Mouse (Mus musculus) adrenal gland, adult 8-10 months (tissue): ENCODE results near the gene Opa3. TPM values are rescaled to one million over a fixed set of nuclear protein-coding genes. Genes with fewer than 3 reads are reported as not detected.

Experiments used
- DNase-seq: peaks from one replicate; pipeline ENCODE4 v3.0.0; 2022
- total RNA-seq, 4 experiments: library from RNA; stranded (reverse); gene quantifications; 2 replicates each; pipeline ENCODE4 v1.2.4; 2022

The Opa3 gene
- total RNA-seq, 4 experiments from 2014 or later: 32.4 to 41.5 (median 33.7) TPM

DNA sequence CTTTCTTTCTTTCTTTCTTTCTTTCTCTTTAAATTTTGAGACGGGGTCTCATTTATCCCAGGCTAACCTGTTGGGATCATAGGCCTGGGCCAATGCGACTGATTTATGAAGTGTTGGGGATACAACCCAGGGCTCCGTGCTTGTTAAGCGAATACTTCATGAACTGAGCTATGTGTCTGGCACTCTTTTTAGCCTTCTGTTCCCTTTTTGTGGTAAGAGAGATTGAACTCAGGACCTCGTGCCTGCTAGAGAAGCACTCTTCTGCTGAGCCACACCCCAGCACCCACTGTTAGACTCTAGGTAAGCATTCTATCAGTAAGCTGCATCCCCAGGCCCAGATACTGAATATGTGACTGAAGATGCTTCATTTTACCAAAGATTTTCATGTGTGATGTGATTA, 10.6 kb upstream of the Opa3 start:
- DNase-seq: no peak

DNA sequence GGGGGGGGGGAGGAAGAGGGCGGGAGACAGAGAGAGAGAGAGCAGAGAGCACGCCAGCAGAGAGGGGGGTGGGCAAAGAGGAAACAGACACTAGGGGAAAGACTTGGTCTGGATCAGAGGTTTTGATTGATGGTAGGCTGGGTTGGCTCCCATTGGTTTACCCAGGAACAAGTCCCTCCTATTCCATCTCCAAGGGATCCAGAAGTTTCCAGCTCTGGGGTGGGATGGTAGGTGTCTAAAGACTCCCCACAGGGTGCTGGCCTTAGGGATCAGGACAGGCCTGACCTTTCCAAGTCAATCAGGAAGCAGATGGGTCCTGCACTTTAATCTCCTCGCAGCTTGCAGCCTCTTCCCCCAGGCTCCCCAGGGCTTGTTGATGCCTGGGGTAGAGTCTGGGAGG, 10.2 kb upstream of the Opa3 start:
- DNase-seq: no peak

DNA sequence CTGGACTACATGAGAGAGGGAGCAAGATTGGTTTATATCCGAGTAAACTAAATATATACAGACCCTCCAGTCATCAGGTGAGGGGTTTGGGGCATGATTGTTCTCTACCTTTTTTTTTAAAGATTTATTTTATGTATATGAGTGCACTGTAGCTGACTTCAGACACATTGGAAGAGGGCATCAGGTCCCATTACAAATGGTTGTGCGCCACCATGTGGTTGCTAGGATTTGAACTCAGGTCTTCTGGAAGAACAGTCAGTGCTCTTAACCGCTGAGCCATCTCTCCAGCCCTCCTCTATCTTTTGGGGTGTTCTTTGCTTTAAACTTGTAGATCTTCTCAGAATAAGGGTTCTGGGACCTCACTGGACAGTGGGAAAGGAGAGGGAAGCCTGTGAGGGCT, 8.1 kb upstream of the Opa3 start:
- no peak for DNase-seq

DNA sequence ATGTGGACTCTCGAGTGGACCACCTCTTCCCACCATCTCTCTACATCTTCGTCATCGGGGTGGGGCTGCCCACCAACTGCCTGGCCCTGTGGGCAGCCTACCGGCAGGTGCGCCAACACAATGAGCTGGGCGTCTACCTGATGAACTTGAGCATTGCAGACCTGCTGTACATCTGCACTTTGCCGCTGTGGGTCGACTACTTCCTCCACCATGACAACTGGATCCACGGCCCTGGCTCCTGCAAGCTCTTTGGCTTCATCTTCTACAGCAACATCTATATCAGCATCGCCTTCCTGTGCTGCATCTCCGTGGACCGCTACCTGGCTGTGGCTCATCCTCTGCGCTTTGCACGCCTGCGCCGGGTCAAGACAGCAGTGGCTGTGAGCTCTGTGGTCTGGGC, 5.9 kb upstream of the Opa3 start:
- no peak for DNase-seq

DNA sequence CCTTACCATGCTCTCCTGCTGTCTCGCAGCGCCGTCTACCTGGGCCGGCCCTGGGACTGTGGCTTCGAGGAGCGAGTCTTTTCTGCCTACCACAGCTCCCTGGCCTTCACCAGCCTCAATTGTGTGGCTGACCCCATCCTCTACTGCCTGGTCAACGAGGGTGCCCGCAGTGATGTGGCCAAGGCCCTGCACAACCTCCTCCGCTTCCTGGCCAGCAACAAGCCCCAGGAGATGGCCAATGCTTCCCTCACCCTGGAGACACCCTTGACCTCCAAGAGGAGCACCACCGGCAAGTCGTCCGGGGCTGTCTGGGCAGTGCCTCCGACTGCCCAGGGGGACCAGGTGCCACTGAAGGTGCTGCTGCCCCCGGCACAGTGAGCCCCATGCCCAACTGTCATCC, 5.3 kb upstream of the Opa3 start:
- DNase-seq: no peak

DNA sequence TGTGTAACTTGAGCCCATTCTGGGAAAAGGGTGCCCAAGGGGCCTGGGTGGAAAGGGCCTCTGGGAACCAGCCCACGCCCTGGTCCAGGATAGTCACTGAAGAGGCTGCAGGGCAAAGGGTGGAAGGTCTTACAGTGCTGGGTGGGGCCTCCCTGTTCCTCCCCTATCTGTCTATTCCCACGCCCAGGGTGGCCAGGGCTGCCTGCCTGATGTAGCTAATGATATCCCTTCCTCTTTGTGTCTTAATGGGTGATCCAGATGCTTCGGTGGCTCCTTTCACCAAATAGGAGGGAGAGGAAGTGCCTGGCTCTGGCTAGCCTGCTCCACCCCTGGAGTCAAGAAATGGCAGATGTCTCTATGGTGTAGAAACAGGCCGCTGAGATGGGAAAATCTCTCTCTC, 3.2 kb upstream of the Opa3 start:
- DNase-seq: no peak

DNA sequence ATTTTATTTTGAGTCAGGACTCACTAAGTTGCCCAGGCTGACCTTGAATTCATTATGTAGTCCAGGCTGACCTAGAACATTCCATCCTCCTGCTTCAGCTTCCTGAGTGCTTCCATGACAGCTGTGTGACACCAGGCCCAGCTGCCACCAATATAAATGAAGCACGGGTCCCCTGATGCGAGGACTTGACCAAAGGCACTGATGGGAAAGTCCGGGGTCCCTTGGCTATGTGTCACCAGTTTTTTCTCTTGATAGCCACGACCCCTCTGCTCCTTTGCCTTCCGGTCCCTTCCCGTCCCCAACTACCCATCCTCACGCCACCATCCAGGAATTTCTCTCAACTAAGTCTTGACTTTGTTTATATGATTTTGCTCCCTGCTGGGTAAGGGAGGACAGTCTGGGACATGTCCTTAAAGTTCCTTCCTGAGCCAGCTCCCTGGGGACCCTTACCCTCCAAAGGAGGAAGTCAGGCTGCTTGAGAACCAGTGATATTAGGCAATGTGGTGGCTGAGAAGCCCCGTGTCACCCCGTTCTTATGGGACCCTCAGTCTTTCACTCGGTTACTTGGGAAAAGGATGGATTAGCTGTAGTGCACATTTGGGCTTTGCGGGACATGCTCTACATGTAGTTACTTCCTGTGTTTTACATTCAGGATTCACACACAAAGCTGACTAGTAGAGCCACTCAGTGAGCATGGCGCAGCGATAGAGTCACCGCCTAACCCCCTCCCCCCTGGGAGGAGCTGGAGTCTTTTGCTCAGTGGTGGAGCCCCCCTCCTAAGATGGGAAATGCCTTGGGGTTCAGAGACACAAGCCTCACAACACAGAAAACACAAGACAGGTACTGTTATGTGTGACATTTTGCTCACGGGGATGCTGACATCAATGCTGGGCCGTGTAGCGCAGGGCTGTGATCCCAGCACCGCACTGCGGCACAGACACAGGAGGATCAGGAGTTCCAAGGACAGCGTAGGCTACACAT, 1.0 kb upstream of the Opa3 start:
- DNase-seq: no peak

DNA sequence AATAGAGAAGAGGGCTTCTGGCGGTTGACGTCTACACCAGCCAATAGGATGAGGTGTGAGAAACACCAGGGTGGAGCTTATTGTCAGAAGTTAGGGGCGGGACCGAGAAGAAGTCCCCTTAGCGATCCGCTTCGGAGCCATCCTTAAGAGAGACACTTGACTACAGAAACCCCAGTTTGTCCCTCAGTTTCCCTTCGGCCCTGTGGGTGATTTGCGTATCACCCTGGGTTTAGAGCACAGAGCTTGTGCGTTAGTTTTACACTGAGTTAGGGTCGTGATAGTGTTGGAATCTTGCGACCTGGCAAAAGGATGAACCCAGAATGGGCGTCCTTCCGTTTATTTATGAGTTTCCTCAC, 637 bp downstream of the Opa3 start:
- DNase-seq: no peak

DNA sequence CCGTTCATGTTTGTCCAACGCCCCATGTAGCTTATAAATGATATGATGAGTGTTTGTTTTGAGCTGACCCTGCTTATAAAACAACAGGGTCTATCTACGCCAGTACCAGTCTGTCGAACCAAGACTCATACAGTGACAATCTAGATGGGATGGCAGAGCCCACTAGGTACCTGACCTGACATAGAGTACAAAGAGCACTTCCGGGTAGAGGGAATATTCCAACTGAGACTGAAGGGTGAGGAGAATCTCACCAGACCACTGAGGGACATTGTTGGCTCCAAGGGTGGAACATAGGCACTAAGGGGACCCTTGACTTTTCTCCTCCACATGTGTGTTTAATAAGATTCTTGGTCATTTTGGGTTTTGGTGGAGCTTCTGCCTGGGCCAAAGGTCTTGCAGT, 1.3 kb downstream of the Opa3 start:
- no peak for DNase-seq

DNA sequence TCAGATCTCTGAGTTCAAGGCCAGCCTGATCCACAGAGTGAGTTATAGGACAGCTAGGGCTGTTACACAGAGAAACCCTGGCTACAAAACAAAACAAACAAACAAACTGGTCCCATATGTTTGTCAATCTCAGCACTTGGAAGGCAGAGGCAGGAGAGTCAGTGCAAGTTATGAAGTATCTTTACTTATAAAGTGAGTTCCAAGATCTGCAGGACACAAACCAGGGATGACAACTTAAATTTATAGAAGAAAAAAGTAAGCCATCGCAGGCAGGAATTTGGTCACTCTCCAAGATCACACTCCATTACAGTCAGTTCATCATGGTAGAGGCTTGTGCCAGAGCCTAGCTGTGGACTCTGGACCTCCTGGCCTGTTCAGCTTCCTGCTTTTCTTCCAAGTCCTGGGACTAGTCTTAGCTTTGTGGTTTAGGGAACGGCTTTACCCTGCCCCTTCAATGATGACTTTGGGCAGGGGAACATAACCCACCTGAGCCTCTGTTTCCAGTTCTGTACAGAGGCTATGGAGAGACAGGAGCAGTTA, 2.0 kb downstream of the Opa3 start:
- DNase-seq: no peak

DNA sequence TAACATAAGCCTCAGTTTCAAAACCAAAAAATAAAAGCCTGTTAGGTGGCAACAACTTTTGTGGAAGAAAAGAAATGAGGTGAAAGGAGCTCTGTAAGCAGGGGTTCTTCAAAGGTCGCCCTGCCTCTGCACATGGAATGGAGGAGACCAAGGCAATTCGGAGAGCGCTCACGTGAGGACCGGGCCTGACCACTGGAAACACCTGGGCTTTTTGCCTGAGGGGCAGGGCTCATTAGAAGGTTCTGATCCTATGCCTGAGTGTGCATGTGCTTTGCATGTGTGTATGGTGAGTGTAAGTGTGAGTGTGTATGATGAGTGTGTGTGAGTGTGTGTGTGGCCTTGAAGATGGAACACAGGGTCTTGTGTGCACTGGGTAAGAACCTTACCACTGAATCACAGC, 2.8 kb downstream of the Opa3 start:
- no peak for DNase-seq

DNA sequence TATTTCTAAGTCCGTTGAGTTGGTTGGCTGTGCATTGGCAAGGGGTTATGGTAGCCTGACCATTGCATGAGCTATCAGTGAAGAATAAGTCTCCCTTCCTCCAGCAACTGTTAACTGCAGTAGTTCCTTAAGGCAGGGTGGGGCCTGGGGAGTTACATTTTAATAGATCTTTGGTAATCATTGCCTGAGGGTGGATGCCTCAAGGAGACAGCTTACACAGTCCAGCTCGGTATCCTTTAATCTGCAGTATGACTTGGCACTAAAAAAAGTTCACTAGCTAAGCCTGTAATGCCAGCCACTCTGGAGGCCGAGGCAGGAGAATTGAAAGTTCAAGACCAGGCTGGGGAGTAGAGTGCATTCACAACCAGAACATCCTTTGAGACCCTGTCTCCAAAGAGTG, 3.7 kb downstream of the Opa3 start:
- DNase-seq: no peak

DNA sequence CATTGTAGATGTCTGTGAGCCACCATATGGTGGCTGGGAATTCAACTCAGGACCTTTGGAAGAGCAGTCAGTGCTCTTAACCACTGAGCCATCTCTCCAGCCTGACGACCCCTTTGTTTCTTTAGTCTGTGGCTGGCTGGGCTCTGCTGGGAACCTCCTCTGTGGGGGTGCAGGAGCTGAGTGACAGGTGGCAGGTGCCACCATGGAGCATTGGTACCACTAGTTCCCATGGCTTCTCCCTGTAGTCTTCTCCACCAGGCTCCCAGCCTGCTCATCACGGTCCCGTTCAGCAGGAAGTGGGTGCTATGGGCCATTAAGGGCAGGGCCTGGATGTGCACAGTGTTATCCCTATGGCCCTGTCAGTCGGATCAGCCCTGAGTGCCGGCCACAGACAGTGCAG, 6.5 kb downstream of the Opa3 start:
- no peak for DNase-seq

DNA sequence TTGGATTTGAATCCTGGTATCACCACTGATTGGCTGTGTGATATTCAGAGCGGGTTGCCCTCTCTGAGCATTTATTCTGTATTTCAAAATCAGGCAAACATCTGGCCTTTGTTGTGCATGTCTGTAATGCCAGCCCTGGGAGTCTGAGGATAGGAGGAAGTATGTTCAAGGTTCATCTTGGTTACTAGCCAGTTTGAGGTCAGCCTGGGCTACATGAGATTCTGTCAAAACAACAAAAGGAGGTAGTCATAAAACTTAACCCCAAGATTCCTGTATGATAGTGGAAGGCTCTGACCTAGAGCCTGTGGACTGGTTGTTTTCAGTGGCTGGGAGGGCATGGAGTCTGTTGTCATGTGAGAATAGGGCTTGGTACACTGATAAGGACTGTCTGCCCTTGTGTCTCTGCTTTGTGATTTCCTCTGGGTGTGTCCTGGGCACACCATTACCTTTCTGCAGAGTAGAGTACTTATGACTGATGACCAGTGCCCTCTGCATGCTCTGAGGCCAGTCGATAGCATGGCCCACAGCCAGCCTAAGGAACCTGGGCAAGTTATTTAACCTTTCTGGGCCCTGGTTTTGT, 7.0 kb downstream of the Opa3 start:
- no peak for DNase-seq

DNA sequence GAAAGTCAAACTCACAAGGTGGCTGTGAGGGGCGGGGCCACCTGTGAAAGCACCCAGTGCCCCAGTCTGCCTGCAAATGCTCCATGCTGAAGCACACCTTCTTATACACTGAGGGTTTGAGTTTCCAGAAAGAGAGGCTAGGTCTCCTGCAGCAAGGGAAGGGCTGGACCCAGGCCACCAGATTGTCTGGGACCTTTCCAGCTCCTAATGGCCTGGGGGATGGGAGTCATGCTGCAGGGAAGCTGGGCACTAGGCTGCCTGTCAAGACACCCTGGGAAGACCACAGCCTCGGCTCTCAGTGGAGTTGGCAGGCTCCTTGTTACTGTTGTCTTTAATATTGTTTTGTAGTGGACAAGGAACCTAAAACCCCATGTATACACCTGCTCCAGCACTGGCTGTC, 8.3 kb downstream of the Opa3 start:
- no peak for DNase-seq

DNA sequence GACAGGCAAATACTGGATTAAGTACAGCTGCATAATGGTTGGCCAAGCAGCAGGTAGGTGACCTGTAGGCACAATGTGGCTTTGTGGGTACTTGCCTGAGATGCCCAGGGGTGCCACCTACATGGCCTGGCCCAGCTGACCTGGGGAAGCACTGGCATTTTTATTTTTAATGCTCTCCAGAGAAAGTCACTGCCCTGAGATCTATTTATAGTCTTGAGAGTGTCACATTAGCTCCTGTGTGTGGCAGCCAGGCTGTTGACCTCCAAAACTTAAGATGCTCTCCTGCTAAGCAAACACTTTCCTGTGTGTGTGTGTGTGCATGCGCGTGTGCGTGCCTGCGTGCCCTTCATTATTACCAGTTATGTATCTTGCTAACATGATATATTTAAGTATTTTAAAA, 10.2 kb downstream of the Opa3 start:
- DNase-seq: no peak

DNA sequence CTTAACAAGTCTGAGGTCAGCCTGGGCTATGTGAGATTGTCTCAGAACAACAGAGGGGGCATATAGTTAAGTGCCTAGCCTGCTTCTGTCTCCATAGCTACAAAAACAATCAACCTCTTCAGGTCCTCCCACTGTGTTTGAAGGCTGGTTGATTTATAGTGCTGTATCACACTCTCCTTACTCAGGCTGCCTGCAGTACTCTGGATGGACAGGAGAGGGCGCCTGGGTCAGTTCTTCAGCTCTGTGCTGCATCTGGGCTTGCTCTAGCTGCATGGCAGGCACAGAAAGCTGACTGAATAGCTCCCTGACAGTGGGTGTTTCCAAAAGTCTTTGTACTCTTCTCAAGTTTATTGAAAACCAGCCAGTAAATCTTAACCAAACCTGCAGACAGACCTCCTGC, 11.3 kb downstream of the Opa3 start:
- peak; percentile 83 for DNase-seq

DNA sequence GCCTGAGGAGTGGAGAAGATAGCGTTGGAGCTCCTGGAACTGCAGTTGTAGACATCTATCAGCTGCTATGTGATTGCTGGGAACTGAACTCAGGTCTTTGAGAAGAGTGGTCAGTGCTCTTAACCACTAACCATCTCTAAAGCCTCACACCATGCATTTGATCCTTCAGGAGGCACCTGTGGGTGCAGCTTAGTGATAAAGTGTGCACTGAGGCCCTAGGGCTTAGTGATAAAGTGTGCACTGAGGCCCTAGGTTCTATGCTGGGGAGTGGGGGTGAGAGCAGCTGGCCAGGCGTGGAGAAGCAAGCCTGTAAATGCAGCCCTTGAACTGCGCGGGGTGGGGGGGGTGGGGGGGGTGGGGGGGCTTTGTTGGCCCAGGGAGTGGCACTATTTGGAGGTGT, 11.9 kb downstream of the Opa3 start:
- no peak for DNase-seq

DNA sequence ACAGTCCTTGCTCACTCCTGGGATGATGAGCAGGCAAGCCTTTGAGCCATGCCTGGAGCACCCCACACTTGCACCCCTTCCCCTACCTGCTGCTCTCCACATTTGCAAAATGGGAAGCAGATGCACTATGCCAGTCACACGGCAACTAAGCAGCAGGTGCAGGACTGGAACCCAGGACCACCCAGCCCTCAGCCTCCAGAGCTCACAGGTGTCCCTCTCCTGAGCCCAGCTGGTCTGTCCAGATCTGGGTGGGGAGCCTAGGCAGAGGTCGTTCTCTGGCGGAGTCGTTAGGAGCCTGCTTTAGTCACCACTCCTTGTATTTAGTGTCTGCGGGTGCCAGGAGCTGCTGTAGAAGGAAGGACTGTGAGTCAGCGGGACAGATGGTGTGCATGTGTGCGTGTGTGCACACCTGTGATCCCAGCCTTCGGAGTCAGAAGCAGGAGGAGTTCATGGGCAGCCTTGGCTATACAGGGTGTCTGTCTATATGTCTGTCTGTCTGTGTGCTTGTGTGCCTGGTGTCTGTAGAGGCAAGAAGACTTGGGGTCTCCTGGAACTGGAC, 12.8 kb downstream of the Opa3 start:
- no peak for DNase-seq

DNA sequence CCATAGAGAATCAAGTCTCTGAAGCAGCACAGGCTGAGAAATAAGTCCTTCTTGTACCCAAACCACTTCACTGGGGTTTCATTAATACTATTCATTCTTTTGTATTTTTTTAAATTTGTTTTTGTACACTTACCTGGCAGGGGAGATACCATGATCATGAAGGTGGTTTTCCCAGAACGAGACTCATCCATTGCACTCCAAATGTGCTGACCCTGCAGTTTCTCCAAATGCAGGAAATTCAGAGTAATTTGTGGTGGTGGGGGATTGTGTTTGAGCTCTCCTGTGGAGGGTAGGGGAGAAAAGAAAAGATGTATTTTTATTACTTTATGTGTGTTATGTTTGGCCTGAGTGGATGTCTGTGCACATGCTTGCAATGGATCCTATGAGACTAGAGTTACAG, 13.9 kb downstream of the Opa3 start:
- DNase-seq: no peak

DNA sequence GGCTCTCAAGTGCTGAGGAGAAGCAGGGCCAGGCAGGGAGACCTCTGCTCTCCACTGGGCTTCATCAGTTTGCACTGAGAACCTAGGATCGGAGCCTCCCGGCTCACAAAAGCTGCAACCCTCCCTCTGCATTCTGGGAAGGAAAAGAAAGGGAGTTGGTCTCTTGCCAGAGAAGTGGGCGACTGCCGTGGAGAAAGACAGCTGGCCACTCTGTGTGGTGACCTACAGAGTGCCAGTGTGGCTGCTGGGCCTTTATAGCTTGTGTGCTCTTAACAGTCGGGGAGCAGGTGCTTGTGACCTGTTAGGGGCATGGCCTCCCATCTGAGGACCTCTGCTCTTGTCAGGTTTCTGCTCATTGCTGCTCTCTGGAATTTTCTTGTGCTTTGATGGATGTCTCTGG, 15.7 kb downstream of the Opa3 start:
- DNase-seq: no peak

DNA sequence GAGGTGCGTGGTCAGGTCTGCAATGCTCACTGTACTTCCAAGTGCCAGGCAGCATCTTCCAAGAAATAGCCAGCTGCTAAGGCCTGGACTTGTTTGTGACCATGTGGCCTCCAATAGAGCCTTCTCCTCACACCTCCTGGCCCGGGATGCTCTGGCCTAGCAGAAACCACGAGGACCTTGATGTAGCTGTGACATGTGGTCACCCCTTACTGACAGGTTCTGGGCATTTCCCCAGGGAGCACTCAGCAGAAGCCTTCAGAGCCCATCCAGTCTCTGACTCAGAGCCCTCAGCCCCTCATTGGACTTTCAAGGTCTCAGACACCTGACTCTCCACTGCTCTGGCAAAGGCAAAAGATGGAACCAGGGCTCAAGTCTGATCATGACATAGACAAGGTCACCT, 16.9 kb downstream of the Opa3 start:
- peak; percentile 75 for DNase-seq

DNA sequence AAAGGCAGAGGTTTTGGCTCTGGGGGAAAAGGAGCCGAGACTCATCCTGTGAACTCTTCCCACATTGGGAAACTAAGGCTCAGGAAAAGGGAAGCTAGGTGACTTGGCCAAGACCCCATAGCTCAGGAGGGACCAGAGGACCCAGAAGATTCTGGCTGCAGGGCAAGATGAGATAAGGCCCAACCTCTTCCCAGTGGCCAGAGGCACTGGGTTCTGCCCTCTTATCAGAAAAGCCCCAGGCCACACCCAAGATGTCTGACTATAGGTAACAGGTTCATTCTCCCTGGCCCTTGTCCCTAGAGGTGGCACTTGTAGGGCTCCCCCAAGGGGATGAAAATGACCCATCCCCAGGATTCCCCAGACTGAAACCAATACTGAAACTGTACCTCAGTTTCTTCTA, 18.7 kb downstream of the Opa3 start:
- DNase-seq: no peak

DNA sequence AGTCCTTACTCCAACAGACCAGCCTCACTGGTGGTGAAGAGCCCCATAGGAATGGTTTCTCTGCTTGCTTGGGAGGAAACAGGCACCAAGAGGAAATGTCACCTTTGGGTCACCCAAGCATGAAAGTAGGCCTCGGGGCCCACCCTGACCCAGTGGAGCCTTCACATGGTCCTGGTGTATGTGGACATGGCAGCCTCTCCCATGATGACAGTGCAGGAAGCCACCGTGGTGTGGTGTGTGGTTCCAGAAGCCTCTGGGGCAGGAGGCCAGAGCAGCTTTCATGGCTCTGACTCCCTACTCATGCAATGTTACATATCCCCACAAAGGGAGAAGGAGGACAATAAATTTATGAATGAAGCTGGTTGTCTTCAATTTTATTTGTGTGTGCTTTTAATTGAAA, 19.4 kb downstream of the Opa3 start:
- DNase-seq: no peak
